Mouse (Mus musculus) stomach, postnatal 0 days (tissue): ENCODE measurements around the gene Pcyt1a.

Source experiments
- CTCF ChIP-seq: IDR thresholded peaks from 2 replicates; pipeline ENCODE4 v1.5.1; 2016; ENCODE audit warnings: antibody characterized with exemption, low read depth, mild to moderate bottlenecking, moderate library complexity
- EP300 ChIP-seq: optimal IDR thresholded peaks from 2 replicates; pipeline ENCODE3; 2016; ENCODE audit warnings: antibody characterized with exemption

DNA sequence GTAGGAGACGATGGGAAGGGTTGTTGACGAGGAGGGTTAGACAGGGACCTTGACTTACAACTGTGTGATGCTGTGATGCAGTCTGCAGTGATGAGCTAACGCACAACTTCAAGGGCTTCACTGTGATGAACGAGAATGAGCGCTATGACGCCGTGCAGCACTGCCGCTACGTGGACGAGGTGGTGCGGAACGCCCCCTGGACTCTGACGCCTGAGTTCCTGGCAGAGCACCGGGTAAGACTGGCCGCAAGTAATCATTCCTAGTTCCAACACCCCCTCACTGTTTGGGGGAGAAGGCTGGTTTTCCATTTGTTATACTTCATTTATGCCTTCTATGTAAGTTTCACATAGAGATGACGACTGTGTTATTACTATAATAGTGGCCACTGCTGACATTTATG lies 32.2 kb downstream of the Pcyt1a start:
- TF ChIP-seq CTCF = no peak
- TF ChIP-seq EP300 = no peak
